Mouse (Mus musculus): ENCODE data around the gene Tnip1.

The Tnip1 gene

GRCm38 (mm10) chr11:54876031-54876430 lies 86.7 kb downstream of the Tnip1 start:
- DNase-seq (ENCODE audit: low spot score) = no peak

DNA sequence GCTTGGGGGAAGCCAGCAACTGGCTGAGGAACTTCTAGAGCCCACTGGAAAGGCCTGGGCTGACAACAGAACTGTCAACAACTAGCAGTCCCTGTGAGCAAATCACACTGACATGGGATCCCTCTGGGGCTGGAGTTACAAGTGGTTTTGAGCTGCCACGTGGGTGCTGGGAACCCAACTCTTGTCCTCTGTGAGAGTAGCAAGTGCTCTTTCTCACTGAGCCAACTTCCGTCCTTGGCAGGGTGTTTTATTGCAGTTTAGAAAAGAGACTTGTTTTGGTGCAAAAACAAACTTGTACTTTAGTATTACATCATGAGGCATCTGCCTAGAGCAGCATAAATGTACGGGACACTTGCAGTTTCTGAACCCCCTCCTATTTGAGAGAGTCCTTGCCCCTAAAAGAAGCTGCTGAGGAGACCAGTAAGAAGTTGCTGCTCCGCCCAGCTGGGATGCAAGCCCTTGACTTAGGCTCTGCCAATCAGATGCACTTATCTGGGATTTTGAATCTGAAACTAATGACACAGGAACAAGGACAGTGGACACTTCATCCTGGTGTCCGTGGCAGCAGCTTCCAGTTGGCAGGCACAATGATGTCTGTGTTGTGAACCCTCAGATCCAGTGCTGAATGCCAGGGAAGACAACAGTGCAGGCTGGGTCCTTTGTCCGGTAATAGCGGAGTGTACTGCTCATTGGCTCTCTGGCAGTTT lies 90.7 kb downstream of the Tnip1 start:
- DNase-seq (ENCODE audit: low spot score) = no peak

GRCm38 (mm10) chr11:54869318-54869717 lies 93.4 kb downstream of the Tnip1 start:
- no peak for DNase-seq (ENCODE audit: low spot score)

DNA sequence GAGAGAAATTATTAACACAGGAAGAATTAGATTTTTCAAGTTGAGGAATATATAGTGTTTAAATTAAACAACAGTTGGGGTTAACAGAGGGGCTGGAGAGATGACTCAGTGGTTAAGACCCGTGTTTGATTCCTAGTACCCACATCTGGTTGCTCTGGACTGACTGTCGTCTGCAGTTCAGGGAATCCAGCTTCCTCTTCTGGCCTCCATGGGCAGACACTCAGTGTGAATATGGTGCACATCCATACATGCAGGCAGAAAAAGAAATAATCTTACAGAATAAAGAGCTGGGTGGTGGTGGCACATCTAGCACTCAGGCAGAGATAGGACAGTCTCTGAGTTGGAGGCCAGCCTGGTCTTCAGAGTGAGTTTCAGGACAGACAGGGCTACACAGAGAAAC lies 94.3 kb downstream of the Tnip1 start:
- DNase-seq (ENCODE audit: low spot score) = no peak

DNA sequence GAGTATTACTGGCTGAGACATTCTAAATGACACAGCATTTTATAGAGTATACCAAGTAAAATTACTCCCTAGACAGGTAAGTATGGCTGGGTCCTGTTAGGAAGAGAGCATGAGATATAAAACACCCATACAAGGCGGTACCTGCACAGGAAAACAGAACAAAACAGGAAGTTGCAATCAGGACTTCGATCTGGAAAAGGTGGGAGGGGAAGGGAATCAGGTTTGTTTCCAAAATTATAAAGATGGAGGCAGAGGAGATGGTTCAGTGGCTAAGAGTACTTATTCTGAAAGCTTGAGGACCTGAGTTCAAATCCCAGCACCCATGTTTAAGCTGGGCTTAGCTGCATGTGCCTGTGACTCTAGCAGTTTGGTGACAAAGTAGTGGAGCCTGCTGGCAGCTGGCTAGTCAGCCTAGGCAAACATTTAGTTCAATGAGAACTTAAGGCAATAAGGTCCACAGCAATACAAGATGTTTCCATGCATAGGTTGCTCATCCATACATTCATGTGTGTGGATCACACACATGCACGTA lies 94.7 kb downstream of the Tnip1 start:
- DNase-seq (ENCODE audit: low spot score) = no peak

GRCm38 (mm10) chr11:54867049-54867385 lies 95.7 kb downstream of the Tnip1 start:
- peak; percentile 20 for DNase-seq (ENCODE audit: low spot score)

DNA sequence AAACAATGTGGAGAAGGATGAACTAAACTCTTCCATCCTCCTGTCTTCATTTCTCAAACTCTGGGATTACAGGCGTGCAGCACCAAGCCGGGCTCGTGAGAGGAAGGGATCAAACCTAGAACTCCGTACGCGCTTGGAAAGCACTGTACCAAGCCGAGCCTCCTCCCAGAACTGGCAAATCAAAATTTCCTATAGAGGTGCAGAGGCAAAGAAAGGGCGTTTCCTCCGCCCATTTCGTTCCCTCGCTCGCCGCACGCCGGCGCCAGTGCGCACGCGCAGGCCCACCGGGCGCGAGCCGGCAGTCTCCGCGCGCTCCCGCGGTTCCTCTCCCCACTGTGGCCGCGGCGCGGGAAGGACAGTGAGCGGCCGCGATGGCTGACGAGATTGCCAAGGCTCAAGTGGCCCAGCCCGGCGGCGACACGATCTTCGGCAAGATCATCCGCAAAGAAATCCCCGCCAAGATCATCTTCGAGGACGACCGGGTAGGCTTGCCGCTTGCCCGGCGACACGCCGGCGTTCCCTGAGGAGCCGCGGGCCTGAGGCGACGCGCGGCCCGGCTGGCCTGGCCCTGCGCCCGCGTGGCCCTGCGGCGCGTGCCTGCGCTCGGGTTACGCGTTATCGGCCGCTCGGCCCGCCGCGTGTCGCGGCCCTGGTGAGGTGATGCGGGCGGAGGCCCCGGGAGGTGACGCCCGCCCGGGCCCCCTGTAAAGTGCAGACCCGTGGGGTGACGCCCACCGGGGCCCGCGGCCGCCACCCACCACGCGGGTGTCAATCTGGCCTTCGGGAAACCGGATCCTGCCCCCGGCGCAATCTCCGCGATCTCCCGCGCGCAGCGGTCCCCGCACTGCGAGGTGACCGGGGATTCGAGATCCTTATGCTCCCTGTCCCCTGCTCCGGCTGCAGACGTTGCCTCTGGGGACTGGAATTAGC lies 96.3 kb downstream of the Tnip1 start, which contains the start of gene Hint1:
Hint1 (plus strand) TSS at position 265 of the 930 bp plus-strand sequence.
- peak; percentile 88 for DNase-seq (ENCODE audit: low spot score)

GRCm38 (mm10) chr11:54865330-54866085 lies 97.2 kb downstream of the Tnip1 start:
- DNase-seq (ENCODE audit: low spot score) = no peak

DNA sequence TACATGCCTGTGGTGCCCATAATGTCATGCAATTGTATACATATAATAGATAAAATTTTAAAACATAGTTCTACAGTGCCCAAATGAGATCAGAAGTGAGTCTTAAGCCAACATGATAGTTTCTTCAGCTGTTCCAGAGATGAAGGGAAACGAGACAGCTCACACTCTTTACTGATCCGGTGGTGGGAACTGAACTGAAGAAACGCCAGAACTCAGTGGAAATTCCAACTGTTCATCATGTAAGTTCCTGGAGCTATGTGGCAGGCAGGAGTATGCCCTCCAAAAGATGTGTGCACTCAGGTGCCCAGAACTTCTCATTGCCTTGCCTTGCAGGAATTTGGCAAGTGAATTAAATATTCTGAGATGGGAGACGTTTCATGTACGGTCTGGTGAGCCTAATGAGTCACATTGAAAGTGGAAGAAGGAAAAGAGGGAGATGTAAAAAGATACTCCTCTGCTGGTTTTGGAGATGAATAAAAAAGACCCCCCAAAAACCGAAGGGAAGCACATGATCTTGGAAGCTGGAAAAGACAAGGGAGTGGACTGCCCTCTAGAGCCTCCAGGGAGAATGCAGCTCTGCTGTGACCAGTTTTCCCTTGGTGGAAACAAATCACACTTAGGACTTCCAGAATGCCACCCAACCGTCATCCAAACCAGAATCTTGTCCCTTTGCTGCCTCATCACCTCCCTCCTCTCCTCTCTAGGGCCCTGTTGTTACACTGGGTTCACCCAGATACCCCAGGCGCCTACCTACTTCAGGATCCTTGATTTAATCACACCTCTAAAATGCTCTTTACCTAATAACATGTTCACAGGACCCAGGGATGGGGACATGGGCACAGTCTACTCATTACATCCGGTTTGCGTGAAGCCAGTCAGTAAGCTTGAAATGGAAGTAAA lies 99.8 kb downstream of the Tnip1 start:
- DNase-seq (ENCODE audit: low spot score) = peak; percentile 24

GRCm38 (mm10) chr11:54861471-54862420 lies 101.0 kb downstream of the Tnip1 start:
- DNase-seq (ENCODE audit: low spot score) = no peak

Measured in T-cell, adult 2 months (primary cell).